Mouse (Mus musculus) 3T3-L1 (cell line): ENCODE measurements around the gene Tex46.

ENCODE experiments used
- DNase-seq: peaks from one replicate; pipeline ENCODE4 v3.0.0-alpha.2; 2015; ENCODE audit warnings: low read depth, low spot score

Gene Tex46

DNA sequence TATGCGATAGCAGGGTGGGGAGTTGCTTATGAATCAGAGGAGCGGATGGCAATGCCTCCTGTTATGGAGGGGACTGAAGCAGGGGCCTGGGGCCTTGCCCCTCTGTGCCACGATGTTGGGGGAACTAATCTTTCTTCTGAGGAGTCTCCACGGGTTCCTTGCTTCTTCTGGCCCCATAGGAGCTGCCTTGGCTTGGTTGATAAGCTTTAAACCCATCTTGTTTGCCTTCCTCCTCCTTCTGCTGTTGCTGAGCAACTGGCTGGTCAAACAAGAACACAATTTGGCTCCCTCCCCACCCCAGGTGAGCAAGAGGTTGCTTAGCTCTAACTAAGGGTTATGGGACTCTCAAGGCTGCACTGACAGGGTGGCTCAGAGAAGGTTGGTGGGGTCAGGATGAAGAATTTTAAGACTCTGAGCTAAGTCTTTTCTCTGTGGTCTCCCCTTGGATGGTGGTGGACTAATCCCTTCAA is at the start of gene Tex46:
TSS of gene Tex46 (plus strand) at position 51 of the 470 bp plus-strand sequence.
- no peak for DNase-seq

DNA sequence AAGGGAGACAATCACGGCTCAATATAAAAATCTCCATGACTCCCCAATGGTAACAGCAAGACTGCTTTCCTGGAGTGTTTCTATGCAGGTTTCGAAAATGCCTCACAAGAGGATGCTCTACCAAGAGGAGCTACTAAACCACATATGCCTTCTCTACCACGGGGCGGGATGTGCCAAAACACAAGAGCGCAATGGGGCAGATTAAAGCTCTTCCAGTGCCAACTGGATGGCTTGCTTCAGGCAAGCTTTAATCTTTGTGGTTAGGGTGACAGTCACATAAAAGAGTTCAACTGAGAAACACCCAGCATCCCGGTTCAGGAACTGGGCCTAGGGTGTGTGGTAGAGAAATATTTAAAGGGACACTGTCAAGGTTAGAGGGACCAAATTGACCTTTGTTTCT is 47.5 kb upstream of the Tex46 start:
- no peak for DNase-seq

DNA sequence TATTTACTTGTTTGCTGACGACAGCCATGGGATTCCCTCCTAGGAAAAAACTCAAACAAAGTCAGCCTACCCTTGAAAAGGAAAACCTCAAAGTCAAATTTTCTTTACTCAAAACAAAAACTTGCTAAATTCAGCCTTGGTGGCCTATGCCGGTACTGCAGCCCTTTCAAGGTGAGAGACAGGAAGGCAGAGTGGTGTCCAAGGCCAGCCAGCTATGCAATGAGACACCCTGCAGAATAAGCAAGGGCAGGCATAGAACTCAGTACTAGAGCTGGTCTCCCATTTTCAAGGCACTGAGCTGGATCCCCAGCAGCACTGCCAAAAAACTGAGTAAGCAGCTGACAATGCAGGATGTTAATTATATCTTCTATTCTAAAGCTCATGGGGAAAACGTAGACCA is 41.6 kb upstream of the Tex46 start:
- peak; percentile 42 for DNase-seq

DNA sequence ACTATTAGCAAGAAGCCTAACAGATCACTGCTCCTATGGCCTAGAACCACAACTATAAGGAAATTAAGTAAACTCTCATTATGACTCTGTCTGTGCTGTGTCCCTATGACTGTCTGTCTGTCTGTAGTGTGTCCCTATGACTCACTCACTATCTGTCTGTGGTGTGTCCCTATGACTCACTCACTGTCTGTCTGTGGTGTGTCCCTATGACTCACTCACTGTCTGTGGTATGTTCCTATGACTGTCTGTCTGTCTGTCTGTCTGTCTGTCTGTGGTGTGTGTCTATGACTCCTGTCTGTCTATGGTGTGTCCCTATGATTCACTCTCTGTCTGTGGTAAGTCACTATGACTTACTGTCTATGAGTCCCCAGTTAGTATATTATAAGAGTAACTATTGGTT is 40.2 kb upstream of the Tex46 start:
- DNase-seq: peak; percentile 74

DNA sequence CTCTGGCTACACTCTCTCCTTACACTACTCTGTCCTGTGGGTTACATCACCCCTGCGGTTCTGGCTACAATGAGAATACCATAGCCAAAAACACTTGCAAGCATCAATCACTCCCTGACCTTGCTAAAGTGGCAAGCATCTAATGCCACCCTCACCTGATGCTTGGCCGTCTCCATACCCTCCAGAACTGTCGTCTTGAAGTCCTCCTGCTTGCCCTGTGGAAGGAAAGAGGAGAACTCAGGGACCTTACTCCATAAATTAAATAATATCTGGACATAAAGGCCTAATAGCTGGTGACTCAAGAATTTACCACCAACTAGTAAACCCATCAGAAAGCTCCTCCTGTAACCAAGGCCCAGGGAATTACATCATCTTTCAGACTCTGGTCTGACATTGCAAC is 28.4 kb upstream of the Tex46 start:
- DNase-seq: peak; percentile 29

DNA sequence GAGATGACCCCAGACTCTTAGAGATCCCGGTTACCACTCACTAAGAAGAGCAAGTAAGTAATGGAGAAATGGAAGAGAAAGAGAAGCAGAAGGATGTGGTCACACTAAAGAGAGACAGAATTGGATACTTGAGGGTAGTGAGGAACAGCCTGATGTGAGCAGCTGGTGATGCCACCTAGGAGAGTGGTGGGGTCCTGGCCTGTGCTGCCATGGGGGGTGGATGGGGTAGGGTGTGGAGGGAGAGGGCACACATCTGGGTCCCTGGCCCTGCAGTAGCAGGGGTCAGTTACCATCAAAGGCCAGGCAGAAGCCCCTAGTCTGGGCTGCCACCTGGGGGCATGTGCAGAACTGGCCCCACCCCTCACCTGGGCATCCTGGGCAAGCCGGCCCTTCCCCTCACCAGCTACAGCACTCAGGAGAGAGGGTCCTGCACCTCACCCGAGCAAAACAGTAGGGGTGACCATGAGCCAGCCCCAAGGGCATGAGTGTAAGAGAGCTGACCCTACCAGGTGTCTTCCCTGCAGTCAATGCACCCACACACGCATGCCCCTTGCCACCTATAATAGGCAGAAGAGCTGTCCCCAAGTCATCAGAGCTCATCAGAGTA is 22.9 kb upstream of the Tex46 start:
- DNase-seq: no peak

DNA sequence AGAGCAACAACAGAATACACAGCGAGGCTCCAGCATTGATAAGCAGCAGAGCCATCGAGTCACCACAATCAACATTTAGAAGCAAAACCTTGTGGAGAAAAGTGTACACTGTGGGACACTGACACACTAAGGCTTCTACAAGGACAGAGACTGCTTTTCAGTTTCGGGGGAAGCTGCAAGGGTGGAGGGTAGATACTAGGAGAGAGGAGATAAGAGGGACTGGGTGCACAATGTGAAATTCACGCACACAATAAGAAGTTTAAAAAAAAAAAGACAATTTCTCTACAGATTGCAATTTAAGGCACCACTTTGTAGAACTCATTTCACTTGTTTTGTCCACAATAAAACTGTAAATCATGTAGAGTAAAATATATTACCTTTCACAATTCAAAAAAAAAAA is 22.2 kb upstream of the Tex46 start:
- no peak for DNase-seq

DNA sequence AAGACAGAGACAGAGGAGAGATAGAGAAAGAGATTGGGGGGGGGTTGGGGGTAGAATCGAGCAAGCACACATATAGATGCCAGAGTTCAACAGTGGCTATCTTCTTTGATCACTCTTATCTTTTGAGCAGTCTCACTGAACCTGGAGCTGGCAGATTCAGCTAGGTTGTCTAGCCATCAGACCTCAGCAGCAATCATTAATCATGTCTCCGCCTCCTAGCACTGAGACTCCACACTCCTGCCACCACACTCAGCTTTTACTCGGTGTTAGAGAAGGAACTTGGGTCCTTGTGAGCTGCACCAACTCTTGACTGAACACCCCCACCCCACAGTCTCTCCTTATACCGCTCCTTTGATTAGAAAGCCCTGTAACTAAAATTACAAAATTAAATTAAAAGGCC is 18.1 kb upstream of the Tex46 start:
- DNase-seq: no peak

DNA sequence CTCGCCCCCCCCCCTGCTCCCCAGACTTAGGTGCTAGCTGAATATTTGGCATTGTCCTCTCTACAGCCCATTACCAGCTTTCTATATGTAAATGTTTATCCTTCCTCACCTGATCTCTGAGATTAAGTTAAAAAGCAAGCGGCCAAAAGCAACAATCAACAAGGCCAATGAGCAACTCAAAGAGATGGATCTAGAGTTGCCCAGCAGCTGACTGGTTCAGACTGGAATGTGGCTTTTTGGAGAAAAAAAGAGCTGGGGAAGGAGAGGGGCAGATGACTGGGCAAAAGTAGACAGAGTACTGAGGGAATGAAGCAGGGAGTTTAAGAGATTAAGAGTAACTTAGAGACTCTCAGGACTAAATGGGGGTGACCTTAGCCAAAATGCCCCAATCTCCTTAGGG is 16.2 kb upstream of the Tex46 start:
- peak; percentile 61 for DNase-seq

DNA sequence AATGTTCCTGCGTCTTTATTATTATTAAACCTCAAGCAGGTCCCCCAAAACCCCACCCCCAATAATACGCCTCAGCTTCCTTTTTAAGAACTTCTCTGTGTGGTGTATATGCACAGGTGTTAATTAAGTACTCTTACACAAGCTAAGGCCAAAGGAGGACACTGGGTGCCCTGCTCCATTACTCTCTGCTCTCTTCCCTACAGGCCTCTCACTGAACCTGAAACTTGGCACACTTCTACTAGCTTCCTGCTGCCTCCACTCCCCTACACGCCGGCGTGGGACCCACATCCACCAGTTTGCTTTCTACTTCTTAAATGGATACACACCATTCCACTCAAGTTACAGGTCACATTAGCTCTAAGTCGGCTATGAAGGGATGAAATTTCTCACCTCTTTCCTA is 15.0 kb upstream of the Tex46 start:
- DNase-seq: no peak

DNA sequence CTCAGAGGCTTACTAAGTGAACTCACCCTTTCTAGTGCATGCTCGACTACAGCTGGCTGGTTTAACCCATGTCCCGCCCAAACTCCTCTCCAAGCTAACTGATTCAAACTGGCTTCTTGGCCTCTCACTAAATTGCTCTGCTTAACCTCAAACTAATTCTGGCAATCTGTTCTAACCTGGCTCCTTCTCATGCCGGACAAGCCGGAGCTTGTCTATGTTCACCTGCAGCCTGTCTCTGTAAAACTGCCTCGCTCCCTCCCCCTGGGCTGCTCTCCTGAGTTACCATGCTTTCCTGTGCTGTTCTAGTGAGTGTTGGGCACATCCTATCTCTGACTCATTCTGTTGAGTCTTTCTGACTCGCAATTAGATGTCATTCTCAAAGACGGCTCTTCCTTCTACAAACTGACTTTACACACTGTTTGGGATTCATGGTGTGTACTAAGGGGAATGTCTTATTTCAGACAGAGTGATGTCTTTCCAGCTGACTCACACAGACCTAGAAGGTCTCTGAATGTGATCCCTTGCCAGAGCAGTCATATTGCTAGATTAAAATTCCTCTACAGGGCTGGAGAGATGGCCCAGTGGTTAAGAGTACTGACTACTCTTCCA is 11.9 kb upstream of the Tex46 start:
- DNase-seq: peak; percentile 80

DNA sequence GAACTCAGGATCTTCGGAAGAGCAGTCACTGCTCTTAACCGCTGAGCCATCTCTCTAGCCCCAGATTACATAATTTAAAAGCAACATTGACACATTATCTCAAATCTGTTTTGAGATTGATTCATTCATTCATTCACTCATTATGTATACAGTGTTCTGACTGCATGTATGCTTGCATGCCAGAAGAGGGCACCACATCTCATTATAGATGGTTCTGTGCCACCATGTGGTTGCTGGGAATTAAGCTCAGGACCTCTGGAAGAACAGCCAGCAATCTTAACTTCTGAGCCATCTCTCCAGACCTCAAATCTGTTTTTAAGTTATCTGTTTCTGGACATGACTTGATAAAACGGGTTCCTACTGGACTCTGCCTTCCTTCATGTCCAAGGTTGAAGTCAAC is 10.4 kb upstream of the Tex46 start:
- peak; percentile 20 for DNase-seq

DNA sequence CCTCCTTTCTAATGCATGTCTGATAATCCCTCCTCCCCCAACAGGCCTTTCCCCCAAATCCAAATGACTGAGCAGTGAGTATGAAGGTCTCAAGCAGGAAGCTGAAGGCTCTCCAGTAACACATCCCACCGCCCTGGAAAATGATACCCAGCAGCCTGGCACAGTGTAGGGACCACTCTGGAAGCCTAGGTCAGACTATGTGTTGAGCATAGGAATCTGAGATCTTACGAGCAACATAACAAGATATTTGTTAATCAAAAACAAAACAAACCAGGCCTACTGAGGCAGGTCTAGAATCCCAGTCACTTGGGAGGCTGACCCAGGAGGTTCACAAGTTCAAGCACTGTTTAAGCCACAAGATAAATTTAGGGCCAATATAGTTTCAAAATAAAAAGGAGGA is 9.7 kb upstream of the Tex46 start:
- no peak for DNase-seq

DNA sequence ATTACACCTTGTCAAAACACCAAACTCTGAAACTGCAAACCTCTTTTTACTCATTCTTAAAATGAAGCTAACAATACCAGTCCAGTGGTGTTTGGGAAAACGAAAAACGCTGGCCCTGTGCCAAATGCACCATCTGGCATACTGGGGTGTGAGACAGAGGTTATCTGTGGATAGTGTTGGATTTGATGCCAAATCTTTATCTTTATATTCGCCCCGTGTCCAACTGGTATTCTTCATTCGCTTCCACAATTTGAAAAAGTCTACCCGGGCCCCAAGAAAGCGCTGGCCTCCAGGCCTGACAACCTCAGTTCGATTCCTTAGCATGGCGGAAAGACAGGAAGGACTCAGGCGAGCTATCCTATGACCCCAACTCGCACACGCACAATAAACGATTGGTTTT is 8.8 kb upstream of the Tex46 start:
- DNase-seq: peak; percentile 76

DNA sequence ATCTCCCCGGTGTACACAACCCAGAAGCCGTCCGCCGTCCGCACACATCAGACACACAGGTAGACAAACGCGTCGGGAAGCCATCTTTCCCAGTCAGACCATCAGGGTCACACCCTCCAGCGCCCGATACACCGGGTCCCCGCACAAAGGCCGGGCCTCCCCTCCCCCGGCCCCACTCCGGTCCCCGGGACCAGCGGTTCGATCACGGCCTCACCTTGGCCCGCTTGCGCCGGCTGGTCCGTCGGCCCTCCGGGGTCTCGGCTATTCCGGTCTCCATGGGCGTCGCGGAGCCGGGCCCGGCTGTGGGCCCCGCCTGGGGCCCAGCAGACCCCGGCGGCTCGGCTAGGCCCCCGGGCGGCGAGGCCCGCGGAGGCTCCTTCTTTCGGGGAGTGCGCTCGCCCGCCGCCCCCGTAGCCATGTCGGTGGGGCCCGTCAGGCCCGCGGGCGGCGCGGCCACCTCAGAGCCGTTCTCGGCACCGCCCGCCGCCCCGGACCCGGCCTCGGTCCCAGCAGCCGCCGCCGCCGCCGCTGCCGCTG is 8.2 kb upstream of the Tex46 start:
- peak; percentile 51 for DNase-seq

DNA sequence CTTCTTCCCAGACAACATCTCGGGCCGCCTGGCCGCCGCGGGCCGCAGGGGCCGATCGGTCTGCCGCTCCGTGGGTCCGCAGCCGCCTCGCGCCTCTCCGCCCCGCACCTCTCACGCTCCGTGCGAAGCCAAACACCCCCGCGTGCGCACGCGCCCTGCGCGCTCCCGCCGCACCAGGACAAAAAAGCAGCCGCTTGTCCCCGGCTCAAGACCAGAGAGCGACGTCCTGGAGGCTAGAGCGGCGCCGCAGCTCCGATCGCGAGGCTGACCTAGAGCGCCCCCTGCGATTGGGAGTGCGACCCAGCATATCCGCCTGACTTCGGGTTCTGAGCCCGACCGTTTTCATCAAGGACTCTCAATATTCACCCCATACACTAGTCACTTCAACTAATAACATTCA is 7.7 kb upstream of the Tex46 start, which contains the start of gene Kdm1a:
TSS of gene Kdm1a (minus strand) at position 156 of the 400 bp plus-strand sequence.
- peak; percentile 90 for DNase-seq

DNA sequence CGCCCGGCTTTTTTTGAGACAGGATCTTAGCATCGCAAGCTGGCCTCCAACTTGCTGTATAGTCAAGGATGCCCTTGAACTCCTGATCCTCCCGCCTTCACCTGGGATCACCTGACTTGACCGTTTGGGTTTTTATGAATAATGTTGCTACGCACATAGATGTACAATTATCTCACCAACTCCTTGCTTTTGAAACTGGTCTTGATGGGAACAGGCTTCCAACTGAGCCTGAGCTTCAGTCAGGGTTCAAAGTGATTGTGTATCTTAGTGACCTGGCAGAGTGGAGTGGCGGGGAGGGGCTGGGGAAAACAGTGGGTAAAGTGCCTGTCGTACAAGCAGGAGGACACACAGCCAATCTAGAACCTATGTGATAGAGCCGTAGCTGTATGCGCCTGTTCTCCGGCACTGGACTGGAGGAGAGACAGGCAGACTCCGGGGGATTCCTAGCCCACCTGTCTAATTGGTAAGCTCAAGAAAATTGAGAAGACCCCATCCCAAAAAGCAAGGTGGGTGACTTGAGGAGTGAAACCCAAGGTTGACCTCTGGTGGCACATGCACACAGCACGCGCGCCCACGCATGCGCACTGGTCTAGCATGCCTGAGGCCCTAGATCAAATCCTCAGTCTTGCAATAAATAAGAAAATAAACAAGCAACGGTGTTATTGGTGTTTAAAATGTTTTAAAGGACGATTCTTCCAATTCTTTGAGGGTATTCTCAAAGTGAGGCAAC is 4.3 kb upstream of the Tex46 start:
- DNase-seq: no peak

DNA sequence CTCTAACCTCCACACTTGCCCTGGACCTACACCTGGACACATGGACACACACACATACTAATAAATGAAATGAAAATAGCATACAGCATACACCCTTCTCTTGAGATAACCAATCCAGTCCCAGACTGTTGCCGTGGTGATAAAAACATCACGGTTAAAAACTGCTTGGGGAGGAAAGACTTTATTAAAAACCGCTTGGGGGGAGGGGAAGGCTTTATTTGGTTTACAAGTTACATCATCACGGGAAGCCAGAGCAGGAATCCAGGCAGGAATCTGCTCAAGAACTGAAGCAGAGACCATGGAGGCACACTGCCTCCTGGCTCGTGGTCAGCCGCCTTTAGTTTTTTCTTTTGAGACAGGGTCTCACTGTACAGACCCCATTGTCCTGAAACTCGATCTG is 3.4 kb downstream of the Tex46 start:
- DNase-seq: no peak

DNA sequence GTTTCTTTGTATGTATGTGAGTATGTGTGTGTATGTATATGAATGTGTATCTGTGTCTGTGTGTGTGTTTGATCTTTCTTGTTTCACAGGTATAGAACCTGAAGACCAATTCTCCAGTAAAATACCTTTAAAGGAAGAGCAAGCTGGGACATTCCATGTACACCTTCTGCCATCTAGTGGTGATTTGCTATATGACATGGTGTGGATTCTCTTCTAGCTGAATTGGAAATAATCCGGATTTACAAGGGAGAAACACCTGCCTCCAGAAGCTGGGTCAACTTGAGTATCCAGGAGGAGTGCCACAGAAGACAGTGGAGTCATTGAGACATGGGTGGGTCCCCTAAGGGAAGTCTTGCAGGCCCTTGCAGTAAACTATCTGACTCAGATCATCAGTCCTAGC is 11.1 kb downstream of the Tex46 start:
- peak; percentile 83 for DNase-seq

DNA sequence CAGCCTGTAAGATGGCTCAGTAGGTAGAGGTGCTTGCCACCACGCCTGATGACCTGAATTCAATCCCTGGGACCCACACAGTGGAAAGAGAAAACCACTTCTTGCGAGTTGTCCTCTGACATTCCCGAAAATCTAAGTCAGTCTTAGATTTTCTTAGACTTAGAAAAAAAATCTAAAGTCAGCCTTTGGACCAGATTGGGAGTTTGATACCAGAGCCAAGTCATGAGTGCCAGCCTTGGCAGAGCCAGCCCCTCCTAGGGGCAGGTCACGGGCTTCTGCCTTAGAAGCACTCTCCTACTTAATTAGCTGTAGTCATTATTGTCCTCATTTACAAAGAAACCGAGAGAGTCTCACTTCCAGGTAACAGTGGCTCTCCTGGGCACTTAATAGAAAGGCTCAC is 11.7 kb downstream of the Tex46 start:
- no peak for DNase-seq

DNA sequence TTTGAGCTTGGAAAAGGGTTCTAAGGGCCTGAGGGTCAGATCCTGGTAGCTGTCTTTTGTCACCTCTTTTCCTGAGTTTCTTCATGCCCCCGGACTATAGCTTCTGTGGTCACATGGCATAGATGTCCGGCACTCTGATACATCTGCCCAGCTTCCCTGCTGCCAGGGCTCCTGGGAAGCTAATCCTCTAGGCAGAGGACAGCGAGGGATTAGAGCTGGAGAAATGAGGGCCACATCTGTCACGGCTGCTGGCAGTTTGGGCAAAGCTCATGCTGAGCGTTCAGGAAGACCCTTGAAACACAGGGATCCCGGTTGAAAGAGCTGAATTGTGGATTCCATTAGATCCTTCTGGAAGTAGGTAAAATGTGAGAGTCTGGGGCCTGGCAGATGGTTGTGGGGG is 12.2 kb downstream of the Tex46 start, which contains the start of gene Lactbl1:
TSS of gene Lactbl1 (plus strand) at position 234 of the 400 bp plus-strand sequence.
- no peak for DNase-seq

DNA sequence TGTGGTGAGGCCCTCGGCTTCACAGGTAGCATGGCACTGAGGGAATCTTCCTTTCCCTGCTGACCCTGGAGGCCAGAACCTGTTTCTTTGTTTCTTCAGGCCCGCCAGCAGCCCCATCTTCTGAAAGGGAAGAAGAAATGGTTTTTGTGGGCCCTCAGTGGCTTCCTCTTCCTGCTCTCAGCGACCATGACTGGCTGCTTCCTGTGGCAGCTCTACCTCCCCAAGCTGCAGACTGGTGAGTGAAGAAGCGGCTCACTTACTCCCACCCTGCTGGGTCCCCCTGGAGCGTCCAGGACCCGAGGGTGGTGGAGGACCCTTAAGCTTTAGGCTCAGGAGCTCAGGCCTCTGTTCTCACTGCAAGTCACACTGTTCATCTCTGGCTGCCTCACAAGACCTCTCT is 16.4 kb downstream of the Tex46 start:
- DNase-seq: no peak
